Mouse (Mus musculus): ENCODE results near the gene Dab2. TPM values are rescaled to one million over a fixed set of nuclear protein-coding genes. Genes with fewer than 3 reads are reported as not detected.

Dab2 gene
- polyA plus RNA-seq, 1 experiment from 2014 or later = 11.5 TPM

GRCm38 (mm10) chr15:6340347-6340746 lies 40.8 kb downstream of the Dab2 start:
- WGBS (ENCODE audit: insufficient replicate concordance) = 67% methylated on average over 6 of the region's 6 CpGs

GRCm38 (mm10) chr15:6341427-6341826 lies 41.8 kb downstream of the Dab2 start:
- no peak for ATAC-seq (ENCODE audit: low read depth)
- 24% methylated on average over 6 of the region's 6 CpGs for whole genome bisulfite sequencing (ENCODE audit: insufficient replicate concordance)
- Histone ChIP-seq H3K9me3 (replicated peaks; ENCODE audit: control insufficient read depth, low read length) (no peaks in the 10 kb centered on the region), H3K4me1 (ENCODE audit: control insufficient read depth, low read depth, low read length) (no peaks in the 10 kb centered on the region), H3K4me3 (ENCODE audit: low read depth, low read length) (no peak overlapping the region), H3K9ac (ENCODE audit: low read depth, low read length) (no peak overlapping the region), H3K36me3 (ENCODE audit: control insufficient read depth, insufficient read depth) (no peaks in the 10 kb centered on the region), H3K27ac (ENCODE audit: low read length) (no peak overlapping the region), H3K4me2 (ENCODE audit: low read depth, low read length) (no peak overlapping the region), H3K27me3 (ENCODE audit: control insufficient read depth, insufficient read depth, low read depth, low read length) (no peaks in the 10 kb centered on the region)

More at GRCm38 (mm10) chr15:6340347-6340746, 40.8 kb downstream of the Dab2 start:
- H3K27ac ChIP-seq (ENCODE audit: low read length) = no peak overlapping the region
- H3K4me1 ChIP-seq (ENCODE audit: control insufficient read depth, low read depth, low read length) = no peaks in the 10 kb centered on the region
- H3K9ac ChIP-seq (ENCODE audit: low read depth, low read length) = no peak overlapping the region
- no peak overlapping the region for H3K4me3 ChIP-seq (ENCODE audit: low read depth, low read length)
- H3K9me3 ChIP-seq (replicated peaks; ENCODE audit: control insufficient read depth, low read length) = no peaks in the 10 kb centered on the region
- no peaks in the 10 kb centered on the region for H3K36me3 ChIP-seq (ENCODE audit: control insufficient read depth, insufficient read depth)
- no peak overlapping the region for H3K4me2 ChIP-seq (ENCODE audit: low read depth, low read length)
- H3K27me3 ChIP-seq (ENCODE audit: control insufficient read depth, insufficient read depth, low read depth, low read length) = no peaks in the 10 kb centered on the region
- no peak for ATAC-seq (ENCODE audit: low read depth)

GRCm38 (mm10) chr15:6353901-6354300 lies 54.3 kb downstream of the Dab2 start:
- 58% methylated on average over 3 of the region's 3 CpGs for WGBS (ENCODE audit: insufficient replicate concordance)
- Histone ChIP-seq H3K36me3 (ENCODE audit: control insufficient read depth, insufficient read depth) (no peaks in the 10 kb centered on the region), H3K27ac (ENCODE audit: low read length) (no peak overlapping the region), H3K4me3 (ENCODE audit: low read depth, low read length) (no peak overlapping the region), H3K9me3 (replicated peaks; ENCODE audit: control insufficient read depth, low read length) (no peaks in the 10 kb centered on the region), H3K9ac (ENCODE audit: low read depth, low read length) (no peak overlapping the region), H3K4me2 (ENCODE audit: low read depth, low read length) (no peak overlapping the region), H3K4me1 (ENCODE audit: control insufficient read depth, low read depth, low read length) (no peaks in the 10 kb centered on the region), H3K27me3 (ENCODE audit: control insufficient read depth, insufficient read depth, low read depth, low read length) (no peaks in the 10 kb centered on the region)
- ATAC-seq (ENCODE audit: low read depth) = no peak

- no peak for ATAC-seq (ENCODE audit: low read depth)
- H3K9ac ChIP-seq (ENCODE audit: low read depth, low read length) = no peak overlapping the region
- 58% methylated on average over 2 of the region's 2 CpGs for WGBS (ENCODE audit: insufficient replicate concordance)
- H3K4me1 ChIP-seq (ENCODE audit: control insufficient read depth, low read depth, low read length) = no peaks in the 10 kb centered on the region
- no peaks in the 10 kb centered on the region for H3K27me3 ChIP-seq (ENCODE audit: control insufficient read depth, insufficient read depth, low read depth, low read length)
- no peak overlapping the region for H3K4me3 ChIP-seq (ENCODE audit: low read depth, low read length)
- no peaks in the 10 kb centered on the region for H3K9me3 ChIP-seq (replicated peaks; ENCODE audit: control insufficient read depth, low read length)
- no peaks in the 10 kb centered on the region for H3K36me3 ChIP-seq (ENCODE audit: control insufficient read depth, insufficient read depth)
- no peak overlapping the region for H3K4me2 ChIP-seq (ENCODE audit: low read depth, low read length)
- no peak overlapping the region for H3K27ac ChIP-seq (ENCODE audit: low read length)
Observed at GRCm38 (mm10) chr15:6359859-6360258, 60.3 kb downstream of the Dab2 start.

GRCm38 (mm10) chr15:6369974-6370373 lies 70.4 kb downstream of the Dab2 start:
- Histone ChIP-seq H3K9ac (ENCODE audit: low read depth, low read length) (no peak overlapping the region), H3K9me3 (replicated peaks; ENCODE audit: control insufficient read depth, low read length) (no peaks in the 10 kb centered on the region), H3K4me1 (ENCODE audit: control insufficient read depth, low read depth, low read length) (no peaks in the 10 kb centered on the region), H3K36me3 (ENCODE audit: control insufficient read depth, insufficient read depth) (no peaks in the 10 kb centered on the region), H3K4me2 (ENCODE audit: low read depth, low read length) (no peak overlapping the region), H3K4me3 (ENCODE audit: low read depth, low read length) (no peak overlapping the region), H3K27ac (ENCODE audit: low read length) (no peak overlapping the region), H3K27me3 (ENCODE audit: control insufficient read depth, insufficient read depth, low read depth, low read length) (no peaks in the 10 kb centered on the region)
- no peak for ATAC-seq (ENCODE audit: low read depth)
- WGBS (ENCODE audit: insufficient replicate concordance) = 35% methylated on average over 1 of the region's 1 CpGs

- H3K36me3 ChIP-seq (ENCODE audit: control insufficient read depth, insufficient read depth) = no peaks in the 10 kb centered on the region
- 55% methylated on average over 2 of the region's 2 CpGs for WGBS (ENCODE audit: insufficient replicate concordance)
- no peaks in the 10 kb centered on the region for H3K27me3 ChIP-seq (ENCODE audit: control insufficient read depth, insufficient read depth, low read depth, low read length)
- H3K9ac ChIP-seq (ENCODE audit: low read depth, low read length) = no peak overlapping the region
- no peaks in the 10 kb centered on the region for H3K9me3 ChIP-seq (replicated peaks; ENCODE audit: control insufficient read depth, low read length)
- H3K4me1 ChIP-seq (ENCODE audit: control insufficient read depth, low read depth, low read length) = no peaks in the 10 kb centered on the region
- ATAC-seq (ENCODE audit: low read depth) = no peak
- no peak overlapping the region for H3K4me3 ChIP-seq (ENCODE audit: low read depth, low read length)
- no peak overlapping the region for H3K4me2 ChIP-seq (ENCODE audit: low read depth, low read length)
- H3K27ac ChIP-seq (ENCODE audit: low read length) = no peak overlapping the region
Observed at GRCm38 (mm10) chr15:6371486-6371885, 71.9 kb downstream of the Dab2 start.

GRCm38 (mm10) chr15:6375016-6375415 lies 75.4 kb downstream of the Dab2 start:
- Histone ChIP-seq H3K27me3 (ENCODE audit: control insufficient read depth, insufficient read depth, low read depth, low read length) (no peaks in the 10 kb centered on the region), H3K4me3 (ENCODE audit: low read depth, low read length) (no peak overlapping the region), H3K4me2 (ENCODE audit: low read depth, low read length) (no peak overlapping the region), H3K9ac (ENCODE audit: low read depth, low read length) (no peak overlapping the region), H3K36me3 (ENCODE audit: control insufficient read depth, insufficient read depth) (no peaks in the 10 kb centered on the region), H3K27ac (ENCODE audit: low read length) (no peak overlapping the region), H3K4me1 (ENCODE audit: control insufficient read depth, low read depth, low read length) (no peaks in the 10 kb centered on the region), H3K9me3 (replicated peaks; ENCODE audit: control insufficient read depth, low read length) (no peaks in the 10 kb centered on the region)
- WGBS (ENCODE audit: insufficient replicate concordance) = 61% methylated on average over 13 of the region's 13 CpGs
- no peak for ATAC-seq (ENCODE audit: low read depth)

- 63% methylated on average over 5 of the region's 5 CpGs for WGBS (ENCODE audit: insufficient replicate concordance)
- H3K4me3 ChIP-seq (ENCODE audit: low read depth, low read length) = no peak overlapping the region
- H3K9ac ChIP-seq (ENCODE audit: low read depth, low read length) = no peak overlapping the region
- H3K27me3 ChIP-seq (ENCODE audit: control insufficient read depth, insufficient read depth, low read depth, low read length) = no peaks in the 10 kb centered on the region
- no peaks in the 10 kb centered on the region for H3K9me3 ChIP-seq (replicated peaks; ENCODE audit: control insufficient read depth, low read length)
- no peaks in the 10 kb centered on the region for H3K36me3 ChIP-seq (ENCODE audit: control insufficient read depth, insufficient read depth)
- H3K4me2 ChIP-seq (ENCODE audit: low read depth, low read length) = no peak overlapping the region
- no peak overlapping the region for H3K27ac ChIP-seq (ENCODE audit: low read length)
- no peaks in the 10 kb centered on the region for H3K4me1 ChIP-seq (ENCODE audit: control insufficient read depth, low read depth, low read length)
- no peak for ATAC-seq (ENCODE audit: low read depth)
Observed at GRCm38 (mm10) chr15:6376001-6376400, 76.4 kb downstream of the Dab2 start.

GRCm38 (mm10) chr15:6376785-6377184 lies 77.2 kb downstream of the Dab2 start:
- ATAC-seq (ENCODE audit: low read depth) = no peak
- Histone ChIP-seq H3K4me2 (ENCODE audit: low read depth, low read length) (no peak overlapping the region), H3K27ac (ENCODE audit: low read length) (no peak overlapping the region), H3K9ac (ENCODE audit: low read depth, low read length) (no peak overlapping the region), H3K36me3 (ENCODE audit: control insufficient read depth, insufficient read depth) (no peaks in the 10 kb centered on the region), H3K27me3 (ENCODE audit: control insufficient read depth, insufficient read depth, low read depth, low read length) (no peaks in the 10 kb centered on the region), H3K4me1 (ENCODE audit: control insufficient read depth, low read depth, low read length) (no peaks in the 10 kb centered on the region), H3K4me3 (ENCODE audit: low read depth, low read length) (no peak overlapping the region), H3K9me3 (replicated peaks; ENCODE audit: control insufficient read depth, low read length) (no peaks in the 10 kb centered on the region)
- WGBS (ENCODE audit: insufficient replicate concordance) = 63% methylated on average over 11 of the region's 11 CpGs

Measured in liver, embryonic 16.5 days (tissue).